Mouse (Mus musculus): Measurements from ENCODE around the gene Agk. TPM values are rescaled to one million over a fixed set of nuclear protein-coding genes. Genes with fewer than 3 reads are reported as not detected.

The Agk gene
- total RNA-seq, 2 experiments from 2014 or later: 41.4 to 44.8 TPM

DNA sequence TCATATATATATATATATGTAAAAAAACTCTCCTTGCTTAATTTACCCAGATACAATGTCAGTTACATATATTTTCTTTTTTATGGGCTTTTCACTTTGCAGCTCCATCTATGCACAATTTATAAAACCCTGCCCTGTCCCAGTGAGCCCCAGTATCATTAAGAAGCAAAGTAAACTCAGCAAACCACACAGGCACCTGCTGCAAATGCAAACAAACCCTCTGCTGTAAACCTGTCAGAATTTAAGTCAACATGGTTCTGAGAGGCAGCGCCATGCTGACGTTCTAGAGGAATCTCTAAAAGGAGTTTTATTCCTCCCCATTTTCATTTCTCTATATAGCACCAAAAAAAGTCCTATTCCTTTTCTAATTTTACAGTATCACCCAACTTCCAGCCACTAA, 77.1 kb downstream of the Agk start:
- intact Hi-C loops (cut with DNase I): no loop called here
- DNase-seq (ENCODE audit: low spot score in 2 of 2): no peak

- intact Hi-C loops (cut with DNase I): no loop called here
- DNase-seq (ENCODE audit: low spot score in 2 of 2): peak in 1 of 2 experiments; percentile 46
Measured at GRCm38 (mm10) chr6:40403640-40404285, 78.8 kb downstream of the Agk start.

DNA sequence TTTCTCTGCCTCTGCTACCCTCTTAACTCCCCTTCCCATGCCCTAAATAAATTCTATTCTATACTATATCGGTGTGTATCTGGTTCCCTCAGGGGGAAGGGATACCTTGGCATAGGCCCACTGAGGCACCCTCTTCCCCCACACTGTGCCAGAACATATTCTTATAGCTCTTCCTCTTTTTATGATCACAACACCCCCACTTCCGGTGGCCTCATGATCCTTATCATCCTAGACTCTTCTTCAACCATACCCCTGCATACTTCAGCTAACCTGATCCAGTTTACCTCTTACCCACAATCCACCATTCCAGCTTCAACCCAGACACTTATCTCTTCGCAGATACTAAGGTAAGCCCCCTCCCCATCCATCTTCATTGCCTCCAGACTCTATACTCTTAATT, 86.1 kb downstream of the Agk start:
- intact Hi-C loops (cut with DNase I): no loop called here
- DNase-seq (ENCODE audit: low spot score in 2 of 2): no peak

- intact Hi-C loops (cut with DNase I): no loop called here
- DNase-seq (ENCODE audit: low spot score in 2 of 2): no peak
Measured at GRCm38 (mm10) chr6:40413046-40413445, 88.1 kb downstream of the Agk start.

DNA sequence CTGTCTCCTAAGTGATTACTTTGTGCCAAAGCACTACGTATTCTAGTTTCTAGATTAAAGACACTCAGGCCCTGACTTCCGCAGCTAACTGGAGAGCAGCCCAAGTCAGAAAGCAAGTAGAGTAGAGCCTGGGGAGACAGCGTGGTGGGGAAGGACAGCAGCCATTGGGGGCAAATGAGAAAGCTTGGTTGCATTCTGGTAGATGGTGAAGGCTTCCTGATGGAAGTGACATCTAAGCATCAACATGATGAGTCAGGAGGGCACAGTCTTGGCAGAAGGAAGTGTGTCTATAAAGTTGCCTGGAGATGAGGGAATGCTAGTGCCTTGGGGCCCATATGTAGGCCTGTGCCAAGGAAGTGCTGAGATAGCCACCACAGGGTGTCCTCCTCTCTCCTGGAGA, 88.6 kb downstream of the Agk start:
- no peak for DNase-seq (ENCODE audit: low spot score in 2 of 2)

GRCm38 (mm10) chr6:40415799-40416198, 90.8 kb downstream of the Agk start:
- intact Hi-C loops (cut with DNase I): no loop called here
- DNase-seq (ENCODE audit: low spot score in 2 of 2): no peak

More for the DNA sequence above, 88.6 kb downstream of the Agk start:
- intact Hi-C loops (cut with DNase I): no loop called here

DNA sequence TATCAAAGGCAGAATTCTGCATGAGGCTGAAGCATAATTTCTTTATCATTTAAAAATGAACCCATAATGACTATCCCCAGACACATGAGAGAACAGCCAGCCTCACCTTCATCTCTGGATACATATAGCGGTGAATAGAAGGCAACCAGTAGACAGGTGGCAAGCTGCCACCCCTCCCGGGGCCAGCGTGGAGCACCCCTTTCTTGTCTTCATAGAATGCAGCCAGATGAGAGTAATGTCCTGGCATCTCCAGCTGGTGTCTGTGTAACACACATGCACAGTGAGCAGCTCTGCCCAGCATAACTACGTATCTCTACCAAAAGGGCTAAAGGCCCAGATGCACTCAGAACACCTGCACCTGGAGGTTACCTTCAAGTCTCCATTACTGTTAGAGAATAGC, 93.4 kb downstream of the Agk start:
- intact Hi-C loops (cut with DNase I): no loop called here
- DNase-seq (ENCODE audit: low spot score in 2 of 2): no peak

DNA sequence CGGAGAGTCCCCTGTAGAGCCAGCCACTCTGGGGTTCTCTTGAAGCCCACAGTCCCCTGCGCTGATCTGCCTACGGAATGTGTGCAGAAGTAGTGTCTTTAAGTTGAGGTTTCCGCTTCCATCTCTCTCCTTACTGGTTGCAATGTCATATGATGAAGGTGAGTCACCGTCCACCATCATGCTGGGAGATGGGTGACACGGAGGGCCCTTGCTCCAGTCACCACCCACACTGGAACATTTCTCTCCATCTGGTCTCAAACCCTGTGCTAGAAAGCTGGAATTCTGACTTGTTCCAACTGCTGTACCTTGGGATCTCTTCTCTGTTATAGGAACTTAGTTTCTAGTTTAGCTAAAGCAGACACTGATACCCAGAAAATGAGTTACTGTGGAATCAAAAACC, 96.1 kb downstream of the Agk start:
- no peak for DNase-seq (ENCODE audit: low spot score in 2 of 2)
- intact Hi-C loops (cut with DNase I): no loop called here

GRCm38 (mm10) chr6:40423013-40423412, 98.0 kb downstream of the Agk start:
- intact Hi-C loops (cut with DNase I): no loop called here

DNA sequence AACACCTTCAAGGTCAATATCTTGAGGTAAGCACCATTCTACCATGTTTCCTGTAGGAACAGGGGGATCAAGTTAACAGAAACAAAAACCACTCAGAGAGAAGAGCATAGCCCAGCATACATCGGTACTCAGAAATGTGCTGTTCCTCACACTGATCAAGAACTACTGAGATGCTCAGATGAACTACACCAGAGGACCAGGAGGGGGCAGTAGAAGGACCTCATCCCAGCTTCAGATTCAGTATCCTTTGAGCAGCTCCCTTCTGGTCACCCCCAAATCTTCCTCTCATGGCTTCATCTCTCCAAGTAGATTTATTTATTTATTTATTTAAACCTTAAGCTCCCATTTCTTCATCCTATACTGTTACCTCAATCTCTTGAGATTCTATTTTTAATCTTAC, 98.8 kb downstream of the Agk start:
- DNase-seq (ENCODE audit: low spot score in 2 of 2): no peak
- intact Hi-C loops (cut with DNase I): no loop called here

More at GRCm38 (mm10) chr6:40423013-40423412, 98.0 kb downstream of the Agk start:
- DNase-seq (ENCODE audit: low spot score in 2 of 2): no peak

- intact Hi-C loops (cut with DNase I): no loop called here
- no peak for DNase-seq (ENCODE audit: low spot score in 2 of 2)
Measured at GRCm38 (mm10) chr6:40427441-40427840, 102.5 kb downstream of the Agk start.

DNA sequence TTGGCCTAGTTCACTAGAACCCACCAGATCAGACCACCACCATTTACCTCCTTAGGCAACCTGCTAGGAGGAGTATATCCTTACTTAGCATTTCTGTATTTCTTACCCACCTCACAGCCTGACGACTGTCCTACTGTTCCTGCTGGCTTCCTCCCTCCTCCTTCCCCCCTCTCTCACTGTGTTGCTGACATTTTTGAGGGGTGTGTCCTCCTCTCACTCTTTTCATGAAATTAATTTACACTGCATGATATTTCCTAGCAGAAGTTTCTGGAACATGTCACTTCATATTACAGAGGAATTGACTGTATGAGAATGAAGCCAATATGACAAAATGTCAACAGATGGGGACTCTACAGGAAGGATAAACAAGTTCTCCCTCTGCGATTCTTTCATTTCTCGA, 103.7 kb downstream of the Agk start:
- intact Hi-C loops (cut with DNase I): no loop called here
- DNase-seq (ENCODE audit: low spot score in 2 of 2): no peak

DNA sequence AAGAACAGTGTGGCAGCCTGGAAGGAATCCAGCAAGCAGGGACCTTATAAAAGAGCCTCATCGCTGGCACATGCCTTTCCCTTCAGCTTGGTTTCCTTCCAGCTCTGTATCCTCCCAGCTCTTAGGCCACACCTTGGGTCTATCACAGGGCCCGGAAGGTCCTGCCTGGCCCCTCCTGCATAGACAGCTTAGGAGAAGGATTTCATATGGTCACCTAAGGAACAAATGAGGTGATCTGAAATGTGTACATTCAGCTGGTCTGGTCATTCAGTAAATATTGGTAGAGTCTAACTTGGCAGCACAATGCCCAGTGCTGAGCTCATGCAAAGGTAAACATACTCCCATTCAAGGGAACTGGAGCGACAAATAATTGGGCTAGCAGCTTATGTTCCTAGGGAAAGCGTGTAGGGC, 104.6 kb downstream of the Agk start:
- DNase-seq (ENCODE audit: low spot score in 2 of 2): no peak
- intact Hi-C loops (cut with DNase I): no loop called here

DNA sequence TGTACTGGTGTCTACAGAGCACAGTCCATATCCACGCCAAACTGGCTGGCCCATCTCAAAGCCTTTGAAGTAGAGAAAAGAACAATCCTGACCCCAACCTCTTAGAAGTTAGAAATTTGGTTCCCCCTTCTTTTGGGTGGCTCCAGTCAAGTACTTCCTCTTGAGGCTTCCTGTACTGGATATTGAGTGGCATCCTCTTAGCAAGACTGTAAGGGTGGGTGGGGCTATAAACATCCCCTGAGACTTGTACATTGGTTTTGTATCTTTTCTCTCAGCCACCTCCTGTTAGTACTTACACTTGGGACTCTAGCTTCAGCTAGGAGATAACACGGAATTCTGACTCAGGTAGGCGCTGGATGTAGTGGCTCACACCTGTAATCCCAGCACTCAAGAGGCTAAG, 105.3 kb downstream of the Agk start:
- intact Hi-C loops (cut with DNase I): no loop called here
- DNase-seq (ENCODE audit: low spot score in 2 of 2): no peak

GRCm38 (mm10) chr6:40430878-40431277, 105.9 kb downstream of the Agk start:
- intact Hi-C loops (cut with DNase I): no loop called here
- DNase-seq (ENCODE audit: low spot score in 2 of 2): no peak

DNA sequence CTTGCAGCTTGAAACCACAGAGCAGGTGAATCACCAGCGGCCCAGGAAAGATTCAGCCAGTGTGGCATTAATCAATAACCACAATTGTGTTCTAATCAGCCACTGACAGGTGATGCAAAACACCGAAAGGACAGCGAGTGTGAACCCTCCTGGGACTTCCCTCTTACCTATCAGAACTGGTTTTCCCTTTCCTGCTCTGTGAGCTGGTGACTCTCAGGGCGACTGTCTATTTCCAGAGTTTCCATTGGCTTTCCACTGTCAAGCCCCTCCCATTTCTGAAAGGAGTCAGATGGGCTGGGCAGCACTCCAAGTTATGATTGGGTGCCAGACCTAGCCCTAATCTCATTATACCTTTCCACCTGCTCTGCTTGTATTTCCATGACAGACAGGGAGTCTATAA, 106.4 kb downstream of the Agk start:
- DNase-seq (ENCODE audit: low spot score in 2 of 2): no peak
- intact Hi-C loops (cut with DNase I): no loop called here

DNA sequence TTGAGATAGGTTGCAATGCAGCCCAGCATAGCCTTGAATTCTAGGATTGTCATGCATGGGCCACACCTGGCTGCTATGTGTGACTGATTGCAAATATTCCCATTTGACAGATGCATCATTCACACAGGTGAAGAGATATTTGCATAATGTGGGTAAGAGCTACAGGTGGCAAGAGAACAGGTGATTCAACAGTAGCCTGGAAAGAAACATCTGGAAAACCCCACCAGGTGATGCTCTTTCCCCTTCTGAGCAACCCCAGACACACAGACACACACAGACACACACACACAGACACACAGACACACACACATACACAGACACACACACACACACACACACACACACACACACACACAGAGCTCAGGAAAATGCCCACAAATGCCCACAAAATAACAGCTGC, 106.8 kb downstream of the Agk start:
- DNase-seq (ENCODE audit: low spot score in 2 of 2): no peak
- intact Hi-C loops (cut with DNase I): no loop called here

DNA sequence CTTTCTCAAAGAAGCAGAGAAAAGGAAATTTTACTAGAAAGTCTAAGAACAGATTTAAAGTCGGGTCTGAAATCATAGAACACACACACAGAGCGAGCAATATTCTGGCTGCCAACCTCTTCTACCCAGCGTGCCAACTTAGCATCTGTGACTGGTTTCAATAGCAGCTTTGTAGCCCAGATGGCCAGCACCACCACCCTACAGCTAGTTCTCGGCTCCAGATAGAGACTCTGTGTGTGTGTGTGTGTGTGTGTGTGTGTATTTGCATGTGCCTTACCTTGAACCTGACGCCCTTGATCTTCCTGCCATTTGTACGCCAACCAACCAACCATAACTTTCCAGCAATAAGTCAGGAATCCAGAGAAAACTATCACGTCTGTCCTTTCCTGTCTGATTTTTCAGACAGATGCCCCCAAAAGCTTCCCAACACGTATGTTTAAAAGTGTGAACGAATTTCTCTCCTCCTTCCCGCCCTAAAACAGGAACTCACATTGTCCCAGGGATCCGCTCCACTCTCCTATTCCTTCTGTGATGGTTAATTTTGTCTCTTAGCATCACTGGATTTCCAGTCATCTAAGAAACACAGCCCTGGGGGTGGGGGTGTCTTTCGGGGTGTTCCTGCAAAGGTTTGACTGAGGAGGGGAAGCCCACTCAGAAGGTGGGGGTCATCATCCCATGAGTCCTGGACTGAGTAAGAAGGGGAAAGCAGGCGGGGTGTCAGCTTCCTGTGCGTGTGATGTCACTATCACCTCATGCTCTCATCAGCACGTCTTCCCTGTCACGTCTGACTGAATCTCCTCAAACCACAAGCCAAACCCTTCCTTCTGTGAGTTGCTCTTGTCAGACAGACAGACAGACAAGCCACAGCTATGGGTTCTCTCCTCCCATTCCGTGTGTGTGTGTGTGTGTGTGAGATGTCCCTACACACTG, 107.6 kb downstream of the Agk start:
- intact Hi-C loops (cut with DNase I): no loop called here

GRCm38 (mm10) chr6:40434697-40435096, 109.7 kb downstream of the Agk start:
- intact Hi-C loops (cut with DNase I): no loop called here
- no peak for DNase-seq (ENCODE audit: low spot score in 2 of 2)

More for the DNA sequence above, 107.6 kb downstream of the Agk start:
- DNase-seq (ENCODE audit: low spot score in 2 of 2): peak; percentile 69 to 76

- peak; percentile 76 to 83 for DNase-seq (ENCODE audit: low spot score in 2 of 2)
- intact Hi-C loops (cut with DNase I): loop anchor here (2.0 kb wide), 1 partner anchor 35 kb away; the partner anchor contains the start of gene Ssbp1
Measured at GRCm38 (mm10) chr6:40435151-40436046, 110.4 kb downstream of the Agk start.

Data from left cerebral cortex, postnatal 36 days (tissue).